Mouse (Mus musculus) heart, embryonic 11.5 days (tissue): ENCODE data around the gene Sec22a. TPM values are rescaled to one million over a fixed set of nuclear protein-coding genes. Genes with fewer than 3 reads are reported as not detected.

Source experiments
- ATAC-seq: fragments of 200-750 bp; cut with Nextera tagmentation; replicated peaks from 2 replicates; pipeline ENCODE4 v1.8.0; 2017; ENCODE audit warnings: moderate library complexity; ENCODE audit not compliant: insufficient number of reproducible peaks, low FRiP score, low TSS enrichment
- H3K27ac ChIP-seq: fragments of 300-500 bp; sonication (generic); 2 replicates; pipeline ENCODE4 v1.5.1; 2014; ENCODE audit warnings: mild to moderate bottlenecking, low read depth, low read length
- H3K27me3 ChIP-seq: fragments of 300-500 bp; sonication (generic); 2 replicates; pipeline ENCODE4 v1.6.1; 2014; ENCODE audit warnings: mild to moderate bottlenecking, low read length, mixed read lengths; ENCODE audit not compliant: control insufficient read depth, insufficient read depth
- H3K36me3 ChIP-seq: fragments of 300-500 bp; sonication (generic); 2 replicates; pipeline ENCODE4 v1.6.1; 2014; ENCODE audit warnings: mild to moderate bottlenecking, low read length, moderate library complexity, mixed read lengths; ENCODE audit not compliant: control insufficient read depth, insufficient read depth
- H3K4me1 ChIP-seq: fragments of 300-500 bp; sonication (generic); 2 replicates; pipeline ENCODE4 v1.6.1; 2014; ENCODE audit warnings: low read length; ENCODE audit not compliant: control insufficient read depth, insufficient read depth
- H3K4me2 ChIP-seq: fragments of 300-500 bp; sonication (generic); 2 replicates; pipeline ENCODE4 v1.6.1; 2014; ENCODE audit warnings: mild to moderate bottlenecking, moderate library complexity
- H3K4me3 ChIP-seq: fragments of 300-500 bp; sonication (generic); 2 replicates; pipeline ENCODE4 v1.5.1; 2014; ENCODE audit warnings: low read depth, low read length
- H3K9ac ChIP-seq: fragments of 300-500 bp; sonication (generic); 2 replicates; pipeline ENCODE4 v1.6.1; 2014; ENCODE audit warnings: mild to moderate bottlenecking, low read depth, low read length, moderate library complexity
- H3K9me3 ChIP-seq: fragments of 300-500 bp; sonication (generic); replicated peaks from 2 replicates; pipeline ENCODE4 v1.6.1; 2016; ENCODE audit warnings: low read length; ENCODE audit not compliant: control insufficient read depth
- WGBS: fragments of 180-500 bp; shearing (Covaris S2); extraction: QIAGEN DNeasy Blood & Tissue Kit; methylation state at CpG from one replicate; pipeline ENCODE4 v1.1.7; 2014; ENCODE audit not compliant: insufficient replicate concordance; 5-methylcytosine and 5-hydroxymethylcytosine counted together
- polyA plus RNA-seq: library from polyadenylated mRNA; unstranded; fragments of >200 nt; fragmentation: Nextera tagmentation; extraction: Ambion mirVana; gene quantifications from 2 replicates; pipeline ENCODE4 v1.2.1, GENCODE M21; 2014

Gene Sec22a
- polyA plus RNA-seq, 1 experiment from 2014 or later: 35.5 TPM

- ATAC-seq: no peak
These were observed 44.4 kb downstream of the Sec22a start for GRCm38 (mm10) chr16:35319335-35319734.

DNA sequence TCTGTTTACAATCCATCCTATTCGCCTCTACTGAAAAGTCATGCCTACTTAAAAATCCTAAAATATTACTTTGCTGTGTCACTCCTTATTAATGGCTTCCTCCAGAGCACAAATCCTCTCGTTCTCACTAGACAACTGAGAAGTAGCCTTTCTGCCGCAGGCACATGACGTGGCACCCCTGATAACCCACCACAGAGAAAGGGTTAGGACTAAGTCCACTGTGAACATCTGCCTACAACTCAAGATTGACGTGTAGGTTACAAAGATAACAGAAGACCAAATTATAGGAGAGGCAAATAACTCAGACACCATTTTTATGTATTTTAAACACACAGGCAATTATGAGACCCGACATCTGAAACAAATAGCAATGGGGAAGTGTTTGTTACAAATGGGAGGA lies 45.3 kb downstream of the Sec22a start:
- WGBS: 67% methylated on average over 6 of the region's 6 CpGs
- Histone ChIP-seq H3K27ac (no peak overlapping the region), H3K4me3 (no peak overlapping the region), H3K36me3 (no peaks in the 10 kb centered on the region), H3K27me3 (no peaks in the 10 kb centered on the region), H3K9ac (no peak overlapping the region), H3K4me1 (no peaks in the 10 kb centered on the region), H3K9me3 (no peaks in the 10 kb centered on the region), H3K4me2 (no peak overlapping the region)
- ATAC-seq: no peak

More at GRCm38 (mm10) chr16:35319335-35319734, 44.4 kb downstream of the Sec22a start:
- Histone ChIP-seq H3K4me1 (no peaks in the 10 kb centered on the region), H3K4me2 (no peak overlapping the region), H3K4me3 (no peak overlapping the region), H3K27me3 (no peaks in the 10 kb centered on the region), H3K9me3 (no peaks in the 10 kb centered on the region), H3K36me3 (no peaks in the 10 kb centered on the region), H3K9ac (no peak overlapping the region), H3K27ac (no peak overlapping the region)
- WGBS: 53% methylated on average over 4 of the region's 4 CpGs

GRCm38 (mm10) chr16:35317460-35317859 lies 46.3 kb downstream of the Sec22a start:
- H3K4me3 ChIP-seq: no peak overlapping the region
- no peaks in the 10 kb centered on the region for H3K9me3 ChIP-seq
- no peak overlapping the region for H3K4me2 ChIP-seq
- no peaks in the 10 kb centered on the region for H3K36me3 ChIP-seq
- no peak overlapping the region for H3K9ac ChIP-seq
- H3K4me1 ChIP-seq: no peaks in the 10 kb centered on the region
- WGBS: 76% methylated on average over 5 of the region's 5 CpGs
- ATAC-seq: no peak
- H3K27me3 ChIP-seq: no peaks in the 10 kb centered on the region
- H3K27ac ChIP-seq: no peak overlapping the region

GRCm38 (mm10) chr16:35316856-35317264 lies 46.9 kb downstream of the Sec22a start:
- no peak for ATAC-seq
- H3K9ac ChIP-seq: no peak overlapping the region
- no peak overlapping the region for H3K27ac ChIP-seq
- no peaks in the 10 kb centered on the region for H3K36me3 ChIP-seq
- no peaks in the 10 kb centered on the region for H3K9me3 ChIP-seq
- no peak overlapping the region for H3K4me3 ChIP-seq
- H3K27me3 ChIP-seq: no peaks in the 10 kb centered on the region
- no peaks in the 10 kb centered on the region for H3K4me1 ChIP-seq
- H3K4me2 ChIP-seq: no peak overlapping the region

- Histone ChIP-seq H3K36me3 (no peaks in the 10 kb centered on the region), H3K4me3 (no peak overlapping the region), H3K9ac (no peak overlapping the region), H3K27me3 (no peaks in the 10 kb centered on the region), H3K9me3 (no peaks in the 10 kb centered on the region), H3K4me1 (peaks cover 4% of the 10 kb centered on the region), H3K4me2 (no peak overlapping the region), H3K27ac (no peak overlapping the region)
- 57% methylated on average over 3 of the region's 3 CpGs for WGBS
- no peak for ATAC-seq
These were observed 48.2 kb downstream of the Sec22a start for GRCm38 (mm10) chr16:35315496-35315895.

DNA sequence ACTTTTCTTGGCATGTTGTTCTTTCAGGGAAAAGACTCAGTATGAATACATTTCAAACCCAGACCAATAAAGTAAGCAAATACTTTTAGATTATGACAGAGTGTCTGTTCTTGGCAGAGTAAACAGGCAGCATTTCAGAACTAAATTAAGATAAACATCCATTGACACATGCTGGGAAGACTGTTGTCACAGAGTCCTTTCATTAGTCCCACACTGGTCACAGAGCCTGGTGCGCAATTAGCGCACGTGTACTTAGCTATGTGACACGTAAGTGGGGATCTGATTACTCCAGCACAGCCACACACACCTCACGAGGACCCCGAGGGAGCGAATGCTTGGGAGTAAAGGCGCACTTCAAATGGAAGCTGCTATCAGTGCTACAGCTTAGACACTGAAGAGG lies 52.1 kb downstream of the Sec22a start:
- H3K27ac ChIP-seq: no peak overlapping the region
- peaks cover 10% of the 10 kb centered on the region for H3K4me1 ChIP-seq
- no peak overlapping the region for H3K4me2 ChIP-seq
- 41% methylated on average over 8 of the region's 8 CpGs for WGBS
- H3K36me3 ChIP-seq: no peaks in the 10 kb centered on the region
- H3K9ac ChIP-seq: no peak overlapping the region
- H3K9me3 ChIP-seq: no peaks in the 10 kb centered on the region
- no peak for ATAC-seq
- H3K4me3 ChIP-seq: no peak overlapping the region
- no peaks in the 10 kb centered on the region for H3K27me3 ChIP-seq

DNA sequence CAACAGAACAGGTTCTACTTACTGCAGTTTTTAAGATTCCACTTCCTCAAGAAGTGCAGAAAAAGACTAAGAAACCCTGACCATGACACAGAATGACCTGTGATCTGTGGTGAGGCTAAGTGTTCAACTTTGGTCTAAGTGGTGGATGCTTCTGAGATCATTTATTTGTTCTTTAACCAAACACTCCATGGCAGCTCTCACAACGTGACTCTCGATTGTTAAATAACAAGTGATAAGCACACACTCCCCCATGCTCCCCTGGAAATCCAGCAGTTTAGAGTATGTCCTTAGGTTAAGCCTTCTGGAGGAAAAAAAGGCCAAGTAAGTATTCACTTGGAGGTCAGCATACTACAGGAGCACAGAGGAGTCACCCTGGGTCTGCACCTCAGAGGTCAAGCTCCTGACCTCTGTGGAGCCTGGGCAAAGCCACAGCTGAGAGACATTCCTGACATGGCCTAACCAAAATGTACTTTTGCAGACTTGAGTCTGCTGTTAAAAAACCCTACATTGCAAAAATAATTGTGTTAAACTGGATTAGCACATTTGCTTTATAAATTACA lies 53.1 kb downstream of the Sec22a start:
- Histone ChIP-seq H3K36me3 (no peaks in the 10 kb centered on the region), H3K9ac (no peak overlapping the region), H3K4me1 (peaks cover 10% of the 10 kb centered on the region), H3K9me3 (no peaks in the 10 kb centered on the region), H3K27me3 (no peaks in the 10 kb centered on the region), H3K27ac (no peak overlapping the region), H3K4me2 (no peak overlapping the region), H3K4me3 (no peak overlapping the region)
- 13% methylated on average over 2 of the region's 2 CpGs for WGBS
- no peak for ATAC-seq

GRCm38 (mm10) chr16:35309634-35310033 lies 54.1 kb downstream of the Sec22a start:
- ATAC-seq: no peak
- H3K9ac ChIP-seq: no peak overlapping the region
- no peaks in the 10 kb centered on the region for H3K27me3 ChIP-seq
- no peak overlapping the region for H3K4me3 ChIP-seq
- H3K4me2 ChIP-seq: no peak overlapping the region
- H3K27ac ChIP-seq: no peak overlapping the region
- H3K9me3 ChIP-seq: no peaks in the 10 kb centered on the region
- 82% methylated on average over 4 of the region's 4 CpGs for WGBS
- H3K4me1 ChIP-seq: peaks cover 10% of the 10 kb centered on the region
- no peaks in the 10 kb centered on the region for H3K36me3 ChIP-seq

DNA sequence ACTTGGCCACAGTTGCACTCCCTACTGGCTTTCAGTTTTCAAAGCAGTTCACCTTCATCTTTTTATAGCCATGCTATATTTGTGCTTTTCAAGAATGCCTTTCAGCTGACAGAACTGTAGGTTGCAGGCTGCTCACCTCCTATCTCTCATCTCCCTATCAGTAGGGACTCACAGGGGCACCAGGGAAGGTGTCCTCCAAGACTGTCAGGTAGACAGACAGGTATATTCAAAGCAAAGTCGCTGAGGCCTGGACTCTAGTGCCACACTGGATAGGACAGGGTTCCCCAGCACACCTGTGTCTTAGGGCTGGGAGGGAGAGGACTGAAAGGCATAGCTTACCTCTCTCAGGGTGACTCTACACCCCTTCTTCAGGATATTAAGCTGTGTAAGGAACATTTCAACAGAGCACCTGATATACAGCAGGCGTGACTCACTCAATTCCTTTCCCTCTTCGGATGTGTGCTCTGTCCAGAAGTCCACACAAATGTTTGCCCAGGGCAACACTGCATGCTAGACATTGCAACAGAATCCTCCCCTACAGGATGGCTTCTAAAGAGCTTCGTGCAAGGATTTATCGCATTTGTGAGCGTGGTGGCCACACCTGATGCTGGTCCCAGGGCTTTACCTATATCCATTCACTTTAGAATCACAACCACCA lies 55.1 kb downstream of the Sec22a start:
- no peak for ATAC-seq
- Histone ChIP-seq H3K36me3 (no peaks in the 10 kb centered on the region; the same call in 1 of the 2 replicates), H3K9ac (no peak overlapping the region), H3K4me2 (no peak overlapping the region), H3K9me3 (no peaks in the 10 kb centered on the region), H3K4me3 (no peak overlapping the region), H3K27me3 (no peaks in the 10 kb centered on the region), H3K4me1 (peaks cover 10% of the 10 kb centered on the region), H3K27ac (no peak overlapping the region)
- 82% methylated on average over 6 of the region's 6 CpGs for WGBS
